Mouse (Mus musculus): ENCODE results near the gene Prrg2. TPM values are rescaled to one million over a fixed set of nuclear protein-coding genes. Genes with fewer than 3 reads are reported as not detected.

Prrg2 gene
- total RNA-seq, 1 experiment: 11.4 TPM

DNA sequence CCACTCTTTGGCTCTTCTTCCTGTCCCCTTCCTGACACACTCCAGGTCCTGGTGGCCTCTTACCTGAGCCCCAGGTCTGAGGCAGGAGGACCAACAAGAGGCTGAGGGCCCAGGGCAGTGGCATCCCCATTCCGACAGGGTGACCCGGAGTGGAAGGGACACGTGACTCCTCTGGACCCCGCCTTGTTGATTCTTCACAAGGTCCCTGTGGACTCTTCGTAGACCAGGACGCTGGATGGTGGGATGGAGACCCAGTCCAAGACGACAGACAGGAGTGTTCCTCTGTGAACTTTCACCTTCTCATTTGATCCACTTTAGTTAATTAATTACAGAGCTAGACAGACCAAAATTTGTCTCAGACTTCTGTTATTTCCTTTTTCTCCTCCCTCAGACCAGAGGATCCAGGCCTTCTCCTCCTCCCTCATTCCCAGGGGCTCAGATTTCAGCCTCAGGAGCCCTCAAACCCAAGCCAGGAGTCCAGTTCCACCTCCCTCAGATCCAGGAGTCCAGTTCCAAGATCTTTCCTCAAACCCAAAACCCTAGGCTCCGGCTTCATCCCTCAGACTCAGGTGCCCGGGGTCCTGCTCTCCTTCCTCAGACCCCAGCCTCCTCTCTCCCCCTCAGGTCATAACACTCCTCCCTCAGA is 40.6 kb upstream of the Prrg2 start:
- no peak overlapping the region for H3K9ac ChIP-seq (ENCODE audit: insufficient read depth, low read depth, low read length, poor library complexity, severe bottlenecking)

GRCm38 (mm10) chr7:45102441-45102840 is 40.0 kb upstream of the Prrg2 start:
- DNase-seq (ENCODE audit: low read depth, low spot score): no peak
- Histone ChIP-seq H3K27ac (ENCODE audit: insufficient read depth, low read depth, low read length, poor library complexity, severe bottlenecking) (no peak overlapping the region), H3K36me3 (ENCODE audit: control insufficient read depth, insufficient read depth, low read length, poor library complexity, severe bottlenecking) (no peaks in the 10 kb centered on the region), H3K9me3 (ENCODE audit: control insufficient read depth, insufficient read depth, low read depth, low read length) (no peaks in the 10 kb centered on the region), H3K4me3 (ENCODE audit: insufficient read depth in 1 of 2, low read depth in 1 of 2, low read length in 2 of 2, poor library complexity in 1 of 2, severe bottlenecking in 1 of 2) (no peak overlapping the region), H3K4me1 (ENCODE audit: control insufficient read depth in 2 of 2, insufficient read depth in 2 of 2, low read length in 2 of 2, poor library complexity in 1 of 2) (peaks cover 3 to 20% of the 10 kb centered on the region in 2 experiments; a peak in 2 of 4 replicates), H3K9ac (ENCODE audit: insufficient read depth, low read depth, low read length, poor library complexity, severe bottlenecking) (no peak overlapping the region)
- TF ChIP-seq MAFK (IDR thresholded peaks at IDR 0.05; ENCODE audit: insufficient read depth, low read depth, low read length) (no peak), CHD2 (IDR thresholded peaks at IDR 0.05; ENCODE audit: low read depth, low read length) (no peak), HCFC1 (IDR thresholded peaks at IDR 0.05; ENCODE audit: borderline replicate concordance, insufficient read depth, low read length) (no peak), ZNF384 (IDR thresholded peaks at IDR 0.05; ENCODE audit: low read depth, low read length) (no peak), ZC3H11A (IDR thresholded peaks at IDR 0.05; ENCODE audit: borderline replicate concordance, low read depth, low read length) (no peak)
- in situ Hi-C loops (cut with MboI; ENCODE audit: low sequenced_read_pairs in 2 of 2, unreplicated experiment in 2 of 2): no loop called here

More for the DNA sequence above, 40.6 kb upstream of the Prrg2 start:
- H3K9me3 ChIP-seq (ENCODE audit: control insufficient read depth, insufficient read depth, low read depth, low read length): no peaks in the 10 kb centered on the region
- TF ChIP-seq CHD2 (IDR thresholded peaks at IDR 0.05; ENCODE audit: low read depth, low read length) (no peak), ZNF384 (IDR thresholded peaks at IDR 0.05; ENCODE audit: low read depth, low read length) (no peak), MAFK (IDR thresholded peaks at IDR 0.05; ENCODE audit: insufficient read depth, low read depth, low read length) (no peak), ZC3H11A (IDR thresholded peaks at IDR 0.05; ENCODE audit: borderline replicate concordance, low read depth, low read length) (no peak), HCFC1 (IDR thresholded peaks at IDR 0.05; ENCODE audit: borderline replicate concordance, insufficient read depth, low read length) (no peak)
- H3K36me3 ChIP-seq (ENCODE audit: control insufficient read depth, insufficient read depth, low read length, poor library complexity, severe bottlenecking): no peaks in the 10 kb centered on the region
- H3K4me1 ChIP-seq (ENCODE audit: control insufficient read depth in 2 of 2, insufficient read depth in 2 of 2, low read length in 2 of 2, poor library complexity in 1 of 2): peaks cover 3 to 18% of the 10 kb centered on the region in 2 experiments; a peak in 2 of 4 replicates
- no peak for DNase-seq (ENCODE audit: low read depth, low spot score)
- in situ Hi-C loops (cut with MboI; ENCODE audit: low sequenced_read_pairs in 2 of 2, unreplicated experiment in 2 of 2): no loop called here
- no peak overlapping the region for H3K27ac ChIP-seq (ENCODE audit: insufficient read depth, low read depth, low read length, poor library complexity, severe bottlenecking)
- H3K4me3 ChIP-seq (ENCODE audit: insufficient read depth in 1 of 2, low read depth in 1 of 2, low read length in 2 of 2, poor library complexity in 1 of 2, severe bottlenecking in 1 of 2): no peak overlapping the region

GRCm38 (mm10) chr7:45100046-45100445 is 37.6 kb upstream of the Prrg2 start:
- Histone ChIP-seq H3K4me1 (ENCODE audit: control insufficient read depth in 2 of 2, insufficient read depth in 2 of 2, low read length in 2 of 2, poor library complexity in 1 of 2) (peaks cover 0 to 18% of the 10 kb centered on the region in 2 experiments; a peak in 1 of 4 replicates), H3K36me3 (ENCODE audit: control insufficient read depth, insufficient read depth, low read length, poor library complexity, severe bottlenecking) (no peaks in the 10 kb centered on the region), H3K9me3 (ENCODE audit: control insufficient read depth, insufficient read depth, low read depth, low read length) (no peaks in the 10 kb centered on the region), H3K9ac (ENCODE audit: insufficient read depth, low read depth, low read length, poor library complexity, severe bottlenecking) (no peak overlapping the region), H3K27ac (ENCODE audit: insufficient read depth, low read depth, low read length, poor library complexity, severe bottlenecking) (no peak overlapping the region), H3K4me3 (ENCODE audit: insufficient read depth in 1 of 2, low read depth in 1 of 2, low read length in 2 of 2, poor library complexity in 1 of 2, severe bottlenecking in 1 of 2) (no peak overlapping the region)
- TF ChIP-seq HCFC1 (IDR thresholded peaks at IDR 0.05; ENCODE audit: borderline replicate concordance, insufficient read depth, low read length) (no peak), ZC3H11A (IDR thresholded peaks at IDR 0.05; ENCODE audit: borderline replicate concordance, low read depth, low read length) (no peak), MAFK (IDR thresholded peaks at IDR 0.05; ENCODE audit: insufficient read depth, low read depth, low read length) (no peak), CHD2 (IDR thresholded peaks at IDR 0.05; ENCODE audit: low read depth, low read length) (no peak), ZNF384 (IDR thresholded peaks at IDR 0.05; ENCODE audit: low read depth, low read length) (no peak)
- in situ Hi-C loops (cut with MboI; ENCODE audit: low sequenced_read_pairs in 2 of 2, unreplicated experiment in 2 of 2): no loop called here
- DNase-seq (ENCODE audit: low read depth, low spot score): no peak

- TF ChIP-seq CHD2 (IDR thresholded peaks at IDR 0.05; ENCODE audit: low read depth, low read length): no peak
- no peak for TF ChIP-seq HCFC1 (IDR thresholded peaks at IDR 0.05; ENCODE audit: borderline replicate concordance, insufficient read depth, low read length)
- TF ChIP-seq ZC3H11A (IDR thresholded peaks at IDR 0.05; ENCODE audit: borderline replicate concordance, low read depth, low read length): no peak
- no peak for TF ChIP-seq ZNF384 (IDR thresholded peaks at IDR 0.05; ENCODE audit: low read depth, low read length)
- TF ChIP-seq MAFK (IDR thresholded peaks at IDR 0.05; ENCODE audit: insufficient read depth, low read depth, low read length): no peak
- DNase-seq (ENCODE audit: low read depth, low spot score): no peak
- Histone ChIP-seq H3K9ac (ENCODE audit: insufficient read depth, low read depth, low read length, poor library complexity, severe bottlenecking) (no peak overlapping the region), H3K27ac (ENCODE audit: insufficient read depth, low read depth, low read length, poor library complexity, severe bottlenecking) (no peak overlapping the region), H3K4me1 (ENCODE audit: control insufficient read depth in 2 of 2, insufficient read depth in 2 of 2, low read length in 2 of 2, poor library complexity in 1 of 2) (peaks cover 0 to 12% of the 10 kb centered on the region in 2 experiments; a peak in 1 of 4 replicates), H3K9me3 (ENCODE audit: control insufficient read depth, insufficient read depth, low read depth, low read length) (no peaks in the 10 kb centered on the region), H3K4me3 (ENCODE audit: insufficient read depth in 1 of 2, low read depth in 1 of 2, low read length in 2 of 2, poor library complexity in 1 of 2, severe bottlenecking in 1 of 2) (no peak overlapping the region), H3K36me3 (ENCODE audit: control insufficient read depth, insufficient read depth, low read length, poor library complexity, severe bottlenecking) (no peaks in the 10 kb centered on the region)
- in situ Hi-C loops (cut with MboI; ENCODE audit: low sequenced_read_pairs in 2 of 2, unreplicated experiment in 2 of 2): no loop called here
Observed at GRCm38 (mm10) chr7:45098541-45099240, 36.2 kb upstream of the Prrg2 start.
